Mouse (Mus musculus) heart, adult 2 months (tissue): ENCODE data around the gene Snd1.

Source experiments
- CTCF ChIP-seq: fragments of 200-600 bp; IDR thresholded peaks from 2 replicates; pipeline ENCODE4 v1.8.1; 2022; ENCODE audit warnings: antibody characterized with exemption, mild to moderate bottlenecking, moderate library complexity
- EP300 ChIP-seq: fragments of 200-500 bp; IDR thresholded peaks from 2 replicates; pipeline ENCODE4 v1.6.1; 2011; ENCODE audit warnings: low read depth, low read length, control low read depth; ENCODE audit not compliant: insufficient read depth
- POLR2A ChIP-seq: fragments of 200-500 bp; IDR thresholded peaks from 2 replicates; pipeline ENCODE4 v1.6.1; 2011; ENCODE audit warnings: mild to moderate bottlenecking, low read depth, low read length, control low read depth; ENCODE audit not compliant: insufficient read depth

DNA sequence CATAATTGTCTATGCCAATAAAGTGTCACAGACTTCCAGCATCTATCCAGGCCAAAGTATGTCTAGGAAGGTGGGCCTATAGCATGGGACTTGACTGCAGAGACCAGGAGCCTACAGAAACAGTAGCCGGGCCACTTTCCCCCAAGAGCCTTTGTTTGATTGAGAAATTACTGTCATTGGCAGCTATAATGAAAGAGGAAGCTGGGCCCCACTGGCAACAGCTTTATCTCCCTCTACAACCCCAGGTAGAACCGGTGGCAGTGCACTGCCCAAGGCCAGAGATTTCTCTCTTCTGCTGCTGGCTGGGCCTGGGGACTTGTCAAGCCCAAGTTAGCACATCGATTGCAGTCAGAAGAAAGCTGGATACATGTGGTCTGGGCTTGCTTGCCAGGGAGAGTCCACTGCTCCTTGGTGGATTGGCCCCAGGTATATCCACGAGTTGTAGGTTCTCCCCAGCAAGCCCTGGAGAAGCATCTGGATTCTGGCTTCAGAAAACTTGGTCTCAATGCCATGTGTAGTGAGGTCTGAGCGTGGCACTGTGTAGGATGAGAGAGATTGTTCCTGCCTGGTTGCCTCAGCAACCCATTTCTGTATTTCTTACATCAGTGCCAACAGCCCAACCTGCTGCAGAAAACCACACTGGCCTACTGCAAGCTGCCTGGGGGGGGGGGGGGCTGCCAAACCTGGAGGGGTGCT is 396.9 kb downstream of the Snd1 start:
- no peak for TF ChIP-seq CTCF
- TF ChIP-seq POLR2A = no peak
- TF ChIP-seq EP300 = no peak
